Mouse (Mus musculus) MEL (cell line): ENCODE results near the gene Hist1h2ad. TPM values are rescaled to one million over a fixed set of nuclear protein-coding genes. Genes with fewer than 3 reads are reported as not detected.

Experiments
- DNase-seq: peaks from one replicate; pipeline ENCODE4 v3.0.0; 2011; ENCODE audit warnings: low read depth, low spot score
- H3K27ac ChIP-seq: 2 replicates; pipeline ENCODE4 v1.5.1; 2012; ENCODE audit warnings: low read depth, mild to moderate bottlenecking, control low read depth, low read length, moderate library complexity; ENCODE audit not compliant: control insufficient read depth
- H3K27me3 ChIP-seq, 2 experiments: fragments of 150-350 bp in 1 of 2; sonication (generic) in 1 of 2; 2 replicates each; pipeline ENCODE4 v1.6.1; 2012; ENCODE audit warnings: low read length in 2 of 2, mild to moderate bottlenecking in 2 of 2, improper control_type of control experiment in 1 of 2, moderate library complexity in 1 of 2; ENCODE audit not compliant: insufficient read depth in 2 of 2, control insufficient read depth in 1 of 2
- H3K36me3 ChIP-seq, 2 experiments: 2 replicates each; pipeline ENCODE4 v1.6.1; 2012 to 2014; ENCODE audit warnings: low read length in 2 of 2, improper control_type of control experiment in 1 of 2, inconsistent platforms in 1 of 2, mild to moderate bottlenecking in 1 of 2; ENCODE audit not compliant: insufficient read depth in 2 of 2, control insufficient read depth in 1 of 2
- H3K4me1 ChIP-seq, 2 experiments: fragments of 150-350 bp in 1 of 2; sonication (generic) in 1 of 2; 2 replicates each; pipeline ENCODE4 v1.6.1; 2012; ENCODE audit warnings: low read length in 2 of 2, improper control_type of control experiment in 1 of 2, mild to moderate bottlenecking in 1 of 2; ENCODE audit not compliant: insufficient read depth in 2 of 2, control insufficient read depth in 1 of 2
- H3K4me3 ChIP-seq, 2 experiments: fragments of 150-350 bp in 1 of 2; sonication (generic) in 1 of 2; 2 replicates each; pipeline ENCODE4 v1.5.1; 2012; ENCODE audit warnings: low read depth in 2 of 2, low read length in 2 of 2, mild to moderate bottlenecking in 2 of 2, moderate library complexity in 2 of 2, control low read depth in 1 of 2, improper control_type of control experiment in 1 of 2; ENCODE audit not compliant: control insufficient read depth in 1 of 2, insufficient read depth in 1 of 2
- H3K79me2 ChIP-seq: 2 replicates; pipeline ENCODE4 v1.6.1; 2012; ENCODE audit warnings: mild to moderate bottlenecking, low read length, moderate library complexity; ENCODE audit not compliant: control insufficient read depth, poor library complexity, insufficient read depth
- H3K9ac ChIP-seq: 2 replicates; pipeline ENCODE4 v1.6.1; 2012; ENCODE audit warnings: low read depth, mild to moderate bottlenecking, control low read depth, low read length, moderate library complexity; ENCODE audit not compliant: control insufficient read depth, poor library complexity, severe bottlenecking
- H3K9me3 ChIP-seq: fragments of 150-350 bp; sonication (generic); replicated peaks from 2 replicates; pipeline ENCODE4 v1.6.1; 2012; ENCODE audit warnings: mild to moderate bottlenecking, low read length, improper control_type of control experiment, moderate library complexity; ENCODE audit not compliant: insufficient read depth
- BHLHE40 ChIP-seq: IDR thresholded peaks from 2 replicates; pipeline ENCODE4 v1.6.1; 2012; ENCODE audit warnings: low read depth, mild to moderate bottlenecking, inconsistent platforms, low read length, improper control_type of control experiment, borderline replicate concordance
- CHD1 ChIP-seq: IDR thresholded peaks from 2 replicates; pipeline ENCODE4 v1.6.1; 2012; ENCODE audit warnings: low read depth, mild to moderate bottlenecking, inconsistent platforms, low read length, improper control_type of control experiment
- CHD2 ChIP-seq: IDR thresholded peaks from 2 replicates; pipeline ENCODE4 v1.6.1; 2011; ENCODE audit warnings: low read length, improper control_type of control experiment
- CTCF ChIP-seq, 3 experiments: IDR thresholded peaks in 2 of 3; conservative IDR thresholded peaks in 1 of 3; 2 replicates each; pipeline ENCODE4 v1.5.1; 2011 to 2012; ENCODE audit warnings: low read length in 3 of 3, low read depth in 2 of 3, mild to moderate bottlenecking in 2 of 3, improper control_type of control experiment in 1 of 3, inconsistent platforms in 1 of 3, mixed read lengths in 1 of 3, moderate library complexity in 1 of 3; ENCODE audit not compliant: control insufficient read depth in 1 of 3, insufficient read depth in 1 of 3, poor library complexity in 1 of 3, severe bottlenecking in 1 of 3
- ELF1 ChIP-seq: IDR thresholded peaks from 2 replicates; pipeline ENCODE4 v1.6.1; 2014; ENCODE audit warnings: low read depth, mild to moderate bottlenecking, inconsistent platforms, low read length, improper control_type of control experiment, moderate library complexity
- EP300 ChIP-seq, 2 experiments: IDR thresholded peaks; 2 replicates each; pipeline ENCODE4 v1.6.1; 2011; ENCODE audit warnings: improper control_type of control experiment in 2 of 2, low read length in 2 of 2, low read depth in 1 of 2, mild to moderate bottlenecking in 1 of 2
- ETS1 ChIP-seq: IDR thresholded peaks from 2 replicates; pipeline ENCODE4 v1.6.1; 2012; ENCODE audit warnings: low read depth, mild to moderate bottlenecking, inconsistent platforms, low read length, improper control_type of control experiment, moderate library complexity
- GABPA ChIP-seq: IDR thresholded peaks from 2 replicates; pipeline ENCODE4 v1.6.1; 2012; ENCODE audit warnings: low read depth, mild to moderate bottlenecking, inconsistent platforms, low read length, improper control_type of control experiment, moderate library complexity
- GATA1 ChIP-seq: IDR thresholded peaks from 2 replicates; pipeline ENCODE4 v1.6.1; 2011; ENCODE audit warnings: low read depth, low read length, improper control_type of control experiment
- JUND ChIP-seq: IDR thresholded peaks from 2 replicates; pipeline ENCODE4 v1.6.1; 2011; ENCODE audit warnings: low read depth, mild to moderate bottlenecking, improper control_type of control experiment, low read length
- MAFK ChIP-seq: IDR thresholded peaks from 2 replicates; pipeline ENCODE4 v1.6.1; 2011; ENCODE audit warnings: low read depth, mild to moderate bottlenecking, low read length, improper control_type of control experiment, borderline replicate concordance
- MEF2A ChIP-seq: IDR thresholded peaks from 2 replicates; pipeline ENCODE4 v1.6.1; 2014; ENCODE audit warnings: low read depth, mild to moderate bottlenecking, inconsistent platforms, low read length, improper control_type of control experiment; ENCODE audit not compliant: poor library complexity, insufficient replicate concordance, severe bottlenecking; ENCODE audit errors: extremely low read depth
- MXI1 ChIP-seq: IDR thresholded peaks from 2 replicates; pipeline ENCODE4 v1.6.1; 2011; ENCODE audit warnings: mild to moderate bottlenecking, low read depth, low read length, improper control_type of control experiment
- MYB ChIP-seq: IDR thresholded peaks from 2 replicates; pipeline ENCODE4 v1.6.1; 2011; ENCODE audit warnings: mild to moderate bottlenecking, low read depth, low read length, improper control_type of control experiment
- POLR2A ChIP-seq, 2 experiments: IDR thresholded peaks; 2 replicates each; pipeline ENCODE4 v1.6.1; 2011 to 2012; ENCODE audit warnings: low read length in 2 of 2, mild to moderate bottlenecking in 2 of 2, control low read depth in 1 of 2, improper control_type of control experiment in 1 of 2, low read depth in 1 of 2, moderate library complexity in 1 of 2; ENCODE audit not compliant: control insufficient read depth in 1 of 2, insufficient read depth in 1 of 2, poor library complexity in 1 of 2
- POLR2AphosphoS2 ChIP-seq: IDR thresholded peaks from 2 replicates; pipeline ENCODE4 v1.6.1; 2011; ENCODE audit warnings: low read length, improper control_type of control experiment
- POLR2AphosphoS5 ChIP-seq: IDR thresholded peaks from 2 replicates; pipeline ENCODE4 v1.6.1; 2012; ENCODE audit warnings: low read depth, borderline replicate concordance, mild to moderate bottlenecking, inconsistent platforms, low read length, moderate library complexity, mixed read lengths
- RAD21 ChIP-seq: IDR thresholded peaks from 2 replicates; pipeline ENCODE4 v1.6.1; 2011; ENCODE audit warnings: mild to moderate bottlenecking, low read depth, low read length, improper control_type of control experiment
- RCOR1 ChIP-seq: IDR thresholded peaks from 2 replicates; pipeline ENCODE4 v1.6.1; 2012; ENCODE audit warnings: low read depth, mild to moderate bottlenecking, inconsistent platforms, low read length, improper control_type of control experiment
- SIN3A ChIP-seq: IDR thresholded peaks from 2 replicates; pipeline ENCODE4 v1.6.1; 2012; ENCODE audit warnings: low read length, improper control_type of control experiment, inconsistent platforms
- SMC3 ChIP-seq: IDR thresholded peaks from 2 replicates; pipeline ENCODE4 v1.6.1; 2011; ENCODE audit warnings: low read depth, low read length, improper control_type of control experiment
- TAL1 ChIP-seq: IDR thresholded peaks from 2 replicates; pipeline ENCODE4 v1.6.1; 2012; ENCODE audit warnings: mild to moderate bottlenecking, inconsistent platforms, low read length, moderate library complexity, mixed read lengths
- TBP ChIP-seq: IDR thresholded peaks from 2 replicates; pipeline ENCODE4 v1.8.0; 2011; ENCODE audit warnings: low read depth, low read length, improper control_type of control experiment
- UBTF ChIP-seq: IDR thresholded peaks from 2 replicates; pipeline ENCODE4 v1.6.1; 2012; ENCODE audit warnings: low read depth, mild to moderate bottlenecking, inconsistent platforms, low read length, improper control_type of control experiment, moderate library complexity, borderline replicate concordance; ENCODE audit not compliant: insufficient read depth
- USF1 ChIP-seq: IDR thresholded peaks from 2 replicates; pipeline ENCODE4 v1.6.1; 2014; ENCODE audit warnings: low read depth, mild to moderate bottlenecking, inconsistent platforms, low read length, improper control_type of control experiment, moderate library complexity
- USF2 ChIP-seq, 2 experiments: IDR thresholded peaks; 2 replicates each; pipeline ENCODE4 v1.6.1; 2011 to 2012; ENCODE audit warnings: improper control_type of control experiment in 2 of 2, low read length in 2 of 2, borderline replicate concordance in 1 of 2, inconsistent platforms in 1 of 2, low read depth in 1 of 2, mild to moderate bottlenecking in 1 of 2; ENCODE audit not compliant: insufficient read depth in 1 of 2
- ZC3H11A ChIP-seq: IDR thresholded peaks from 2 replicates; pipeline ENCODE4 v1.6.1; 2012; ENCODE audit warnings: low read depth, mild to moderate bottlenecking, inconsistent platforms, low read length, improper control_type of control experiment
- ZMIZ1 ChIP-seq: IDR thresholded peaks from 2 replicates; pipeline ENCODE4 v1.6.1; 2012; ENCODE audit warnings: low read depth, mild to moderate bottlenecking, inconsistent platforms, low read length, improper control_type of control experiment, moderate library complexity
- polyA plus RNA-seq, 2 experiments: library from polyadenylated mRNA; stranded (reverse) in 1 of 2; unstranded in 1 of 2; fragments of >175 nt in 1 of 2; fragments of >200 nt in 1 of 2; gene quantifications; 2 replicates each; pipeline versions ENCODE4 v1.2.1 to v1.2.4; 2012; ENCODE audit warnings: low replicate concordance in 2 of 2, low read depth in 1 of 2; ENCODE audit not compliant: insufficient read length in 2 of 2, insufficient read depth in 1 of 2, missing spikeins in 1 of 2
- total RNA-seq: library from RNA; depleted of rRNA; stranded (reverse); fragments of 300-350 nt; gene quantifications from 2 replicates; pipeline ENCODE4 v1.2.3, GENCODE M21; 2012

The Hist1h2ad gene
- total and polyA plus RNA-seq, 3 experiments, result 0.14 to 924 TPM; not detected in 1

GRCm38 (mm10) chr13:23581408-23582218 lies 7.4 kb downstream of the Hist1h2ad start, which contains the start of gene Hist1h4d:
Hist1h4d (plus strand) TSS chr13:23581598.
- Histone ChIP-seq H3K9me3 (no peaks in the 10 kb centered on the region), H3K4me3 (peak within 1 kb of the TSS in 1 of 2 experiments; percentile 21; a peak in 1 of 4 replicates), H3K4me1 (peaks cover 0 to 10% of the 10 kb centered on the region in 2 experiments; a peak in 2 of 4 replicates), H3K9ac (peak within 1 kb of the TSS; percentile 80), H3K36me3 (peaks cover 0 to 47% of the 10 kb centered on the region in 2 experiments; a peak in 2 of 4 replicates), H3K27ac (peak within 1 kb of the TSS; percentile 84), H3K79me2 (peaks cover under 1% of the 10 kb centered on the region; the same call in 1 of the 2 replicates), H3K27me3 (no peaks in the 10 kb centered on the region)
- peak; percentile 97 for DNase-seq
- TF ChIP-seq TBP (peak; percentile 99), POLR2AphosphoS2 (no peak), MEF2A (no peak), JUND (no peak), UBTF (peak; percentile 98), GABPA (no peak), ELF1 (no peak), ZMIZ1 (no peak), CHD2 (no peak), USF1 (no peak), BHLHE40 (no peak), CTCF (IDR thresholded peaks at IDR 0.05 in 2 of 3, conservative IDR thresholded peaks at IDR 0.05 in 1 of 3; ENCODE audit: control insufficient read depth in 1 of 3, insufficient read depth in 1 of 3, low read depth in 2 of 3, low read length in 3 of 3, poor library complexity in 1 of 3, severe bottlenecking in 1 of 3) (no peak), MXI1 (no peak), POLR2AphosphoS5 (peak; percentile 99), USF2 (IDR thresholded peaks at IDR 0.05; ENCODE audit: borderline replicate concordance in 1 of 2, insufficient read depth in 1 of 2, low read depth in 1 of 2, low read length in 2 of 2) (no peak), POLR2A (IDR thresholded peaks at IDR 0.05; ENCODE audit: control insufficient read depth in 1 of 2, insufficient read depth in 1 of 2, low read depth in 1 of 2, low read length in 2 of 2, poor library complexity in 1 of 2) (peak; percentile 99 to 100), MYB (no peak), CHD1 (no peak), EP300 (IDR thresholded peaks at IDR 0.05; ENCODE audit: low read depth in 1 of 2, low read length in 2 of 2) (no peak), SIN3A (no peak), MAFK (no peak), RCOR1 (no peak), ETS1 (no peak), TAL1 (0 out of 2 replicates have a peak, but pooled peaks have one; percentile 4), ZC3H11A (no peak), GATA1 (no peak), SMC3 (no peak), RAD21 (no peak)
